Mouse (Mus musculus): ENCODE data around the gene Tiprl. TPM values are rescaled to one million over a fixed set of nuclear protein-coding genes. Genes with fewer than 3 reads are reported as not detected.

The Tiprl gene
- total RNA-seq, 1 experiment from 2014 or later, result 44.5 TPM

DNA sequence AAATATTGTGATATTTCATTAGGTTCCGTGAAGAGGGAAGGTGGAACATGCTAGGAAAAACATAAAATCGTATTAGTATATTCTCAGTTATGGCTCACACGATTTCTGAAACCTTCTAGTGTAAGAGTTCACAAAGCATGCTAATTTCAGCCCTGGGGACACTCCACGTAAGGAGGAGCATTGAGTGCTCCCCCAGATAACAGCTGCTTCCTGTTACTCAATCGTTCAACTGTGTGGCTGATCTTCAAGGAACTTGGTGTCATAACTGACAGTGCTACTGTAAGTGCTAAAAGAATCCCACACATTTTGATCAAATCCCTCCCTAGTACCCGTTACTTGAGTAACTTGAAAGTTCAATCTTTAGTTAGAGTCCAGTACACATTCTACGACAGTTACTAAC is 21.0 kb downstream of the Tiprl start:
- ATAC-seq (ENCODE audit: extremely low read depth, insufficient number of reproducible peaks, low FRiP score, poor library complexity, severe bottlenecking), result no peak

DNA sequence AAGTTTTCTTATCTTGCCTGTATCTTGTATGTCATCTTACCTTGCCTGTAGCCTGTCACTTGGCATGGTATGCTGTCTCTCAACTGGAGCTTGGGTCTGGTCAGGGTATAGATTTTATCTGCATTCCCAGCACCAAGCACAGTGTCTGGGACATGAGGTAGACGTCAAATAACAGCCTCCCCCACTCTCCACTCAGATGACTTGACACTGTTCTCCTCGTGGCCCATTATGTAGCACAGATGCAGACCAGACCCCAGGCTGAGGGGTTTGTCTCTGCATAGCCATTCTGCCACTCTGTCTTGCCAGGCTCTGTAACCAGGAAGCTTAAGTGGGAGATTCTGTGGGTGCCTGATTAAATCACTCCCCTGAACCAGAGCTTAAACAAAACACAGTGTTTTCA is 31.2 kb downstream of the Tiprl start:
- ATAC-seq (ENCODE audit: extremely low read depth, insufficient number of reproducible peaks, low FRiP score, poor library complexity, severe bottlenecking), result no peak

DNA sequence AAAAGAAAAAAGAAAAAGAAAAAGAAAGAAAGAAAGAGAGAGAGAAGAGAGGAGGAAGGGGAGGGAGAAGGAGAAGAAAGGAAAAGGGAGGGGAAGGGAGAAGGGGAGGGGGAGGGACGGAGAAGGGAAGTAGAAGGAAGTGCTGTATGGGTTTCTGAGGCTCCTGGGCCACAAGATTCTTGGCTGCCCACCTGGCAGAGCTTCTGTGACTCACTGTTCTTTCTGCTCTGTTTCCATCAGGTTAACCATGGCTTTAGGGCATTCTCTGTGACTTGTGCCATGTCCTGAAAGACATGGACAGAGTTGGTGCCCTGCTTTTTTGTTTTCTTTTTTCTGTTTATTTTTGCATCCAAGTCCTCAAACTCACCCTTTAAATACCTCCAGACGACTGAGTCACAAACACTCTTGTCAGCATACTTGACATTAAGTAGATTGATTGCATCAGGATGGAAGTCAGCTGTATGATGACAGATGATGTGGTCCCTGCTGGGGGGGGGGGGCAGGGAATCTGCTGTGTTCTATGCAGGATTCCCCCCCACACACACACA is 33.2 kb downstream of the Tiprl start:
- no peak for ATAC-seq (ENCODE audit: extremely low read depth, insufficient number of reproducible peaks, low FRiP score, poor library complexity, severe bottlenecking)

DNA sequence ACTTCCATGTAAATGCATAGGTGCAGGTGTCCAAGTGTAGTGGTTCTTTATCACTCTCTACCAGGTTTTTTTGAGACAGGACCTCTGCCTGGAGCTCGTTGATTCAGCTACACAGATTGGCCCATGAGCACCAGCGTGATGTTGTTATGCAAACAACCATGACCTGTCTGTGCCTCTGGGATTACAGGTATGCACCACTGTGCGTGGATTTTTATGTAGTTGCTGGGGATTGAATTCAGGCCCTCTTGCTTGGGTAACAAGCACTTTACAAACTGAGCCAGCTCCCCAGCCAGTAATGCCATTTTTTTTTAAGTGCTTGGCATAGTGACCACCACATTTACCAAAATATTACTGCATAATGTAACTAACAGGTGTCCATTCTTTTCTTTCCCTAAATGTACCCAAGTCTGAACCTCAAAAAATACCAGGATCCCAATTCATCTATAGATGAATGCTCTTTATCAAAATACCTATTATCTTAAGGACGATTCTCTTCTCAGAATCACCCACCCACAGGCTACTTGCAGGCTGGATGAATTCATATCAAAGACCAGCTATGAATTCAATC is 35.3 kb downstream of the Tiprl start:
- ATAC-seq (ENCODE audit: extremely low read depth, insufficient number of reproducible peaks, low FRiP score, poor library complexity, severe bottlenecking), result no peak

DNA sequence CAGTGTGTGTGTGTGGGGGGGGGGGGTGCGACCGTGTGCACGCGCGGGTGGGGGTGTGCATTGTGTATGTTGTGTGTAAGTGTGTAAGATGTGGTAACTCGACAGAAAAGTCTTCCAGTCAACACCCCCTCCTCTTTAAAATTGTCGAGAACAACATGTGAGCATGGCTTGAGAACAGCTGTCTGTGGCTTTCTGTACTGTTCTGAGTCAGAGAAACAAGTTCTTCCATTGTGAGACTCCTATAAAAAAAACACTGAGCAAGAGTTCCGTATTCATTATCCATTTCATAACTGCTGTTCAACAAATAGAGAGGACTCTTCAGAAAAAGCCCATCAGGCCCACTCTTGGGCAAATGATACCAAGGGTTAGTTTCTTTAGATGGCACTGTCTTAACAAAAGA is 36.0 kb downstream of the Tiprl start:
- ATAC-seq (ENCODE audit: extremely low read depth, insufficient number of reproducible peaks, low FRiP score, poor library complexity, severe bottlenecking), result no peak

GRCm38 (mm10) chr1:165199639-165200038 is 37.2 kb downstream of the Tiprl start:
- no peak for ATAC-seq (ENCODE audit: extremely low read depth, insufficient number of reproducible peaks, low FRiP score, poor library complexity, severe bottlenecking)

DNA sequence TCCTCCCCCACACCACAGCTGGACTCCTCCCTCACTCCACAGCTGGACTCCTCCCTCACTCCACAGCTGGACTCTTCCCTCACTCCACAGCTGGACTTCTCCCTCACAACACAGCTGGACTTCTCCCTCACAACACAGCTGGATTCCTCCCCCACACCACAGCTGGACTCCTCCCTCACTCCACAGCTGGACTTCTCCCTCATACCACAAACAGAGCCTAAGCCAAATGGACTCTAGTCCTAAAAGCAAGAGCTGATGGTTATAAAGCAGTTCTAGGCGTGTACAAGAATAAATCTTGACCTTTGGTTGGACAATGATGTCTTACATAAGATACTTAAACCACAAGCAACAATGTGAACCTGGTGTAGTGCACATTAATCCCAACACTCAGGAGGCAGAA is 37.8 kb downstream of the Tiprl start:
- no peak for ATAC-seq (ENCODE audit: extremely low read depth, insufficient number of reproducible peaks, low FRiP score, poor library complexity, severe bottlenecking)

DNA sequence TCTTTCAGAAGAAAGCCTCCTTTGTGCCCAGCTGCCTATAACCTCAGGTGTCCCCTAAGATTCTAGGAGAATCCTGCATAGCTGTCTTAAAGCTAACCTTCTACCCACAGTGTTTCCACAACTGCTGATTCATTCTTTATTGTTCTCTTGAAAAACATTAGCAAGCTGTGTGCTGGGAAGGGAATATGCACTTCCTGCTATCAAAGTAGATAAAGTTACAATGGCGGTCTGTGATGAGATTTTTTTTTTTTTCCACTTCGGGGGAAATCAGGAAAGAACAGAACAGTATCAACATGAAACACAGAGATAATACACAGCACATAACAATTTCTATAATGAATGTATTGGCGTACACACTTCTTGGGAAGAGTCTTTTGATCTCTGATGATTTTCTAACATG is 38.9 kb downstream of the Tiprl start:
- ATAC-seq (ENCODE audit: extremely low read depth, insufficient number of reproducible peaks, low FRiP score, poor library complexity, severe bottlenecking), result no peak

- ATAC-seq (ENCODE audit: extremely low read depth, insufficient number of reproducible peaks, low FRiP score, poor library complexity, severe bottlenecking), result no peak
Measured at GRCm38 (mm10) chr1:165195396-165195960, 41.3 kb downstream of the Tiprl start.

DNA sequence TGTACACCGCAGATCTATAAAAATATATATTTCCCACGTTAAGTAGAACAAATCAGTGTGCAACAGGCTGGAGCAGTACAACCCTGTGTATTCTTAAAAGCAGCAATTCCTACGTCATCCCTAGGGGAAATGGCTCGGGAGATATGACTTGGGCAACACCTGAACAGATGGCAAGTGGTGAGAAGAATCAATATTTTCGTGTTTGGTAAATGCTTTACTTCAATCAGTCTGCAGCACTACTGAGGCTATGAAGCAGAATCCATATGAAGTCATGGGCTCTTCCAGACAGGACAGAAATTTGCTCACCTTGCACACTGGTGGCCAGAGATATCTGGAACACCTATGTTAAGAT is 42.2 kb downstream of the Tiprl start:
- ATAC-seq (ENCODE audit: extremely low read depth, insufficient number of reproducible peaks, low FRiP score, poor library complexity, severe bottlenecking), result no peak

- peak; percentile 95 for ATAC-seq (ENCODE audit: extremely low read depth, insufficient number of reproducible peaks, low FRiP score, poor library complexity, severe bottlenecking)
Measured at GRCm38 (mm10) chr1:165193880-165194661, 42.7 kb downstream of the Tiprl start, which contains the start of gene Sft2d2. Gene Sft2d2, minus strand, starts transcription at chr1:165194438.

DNA sequence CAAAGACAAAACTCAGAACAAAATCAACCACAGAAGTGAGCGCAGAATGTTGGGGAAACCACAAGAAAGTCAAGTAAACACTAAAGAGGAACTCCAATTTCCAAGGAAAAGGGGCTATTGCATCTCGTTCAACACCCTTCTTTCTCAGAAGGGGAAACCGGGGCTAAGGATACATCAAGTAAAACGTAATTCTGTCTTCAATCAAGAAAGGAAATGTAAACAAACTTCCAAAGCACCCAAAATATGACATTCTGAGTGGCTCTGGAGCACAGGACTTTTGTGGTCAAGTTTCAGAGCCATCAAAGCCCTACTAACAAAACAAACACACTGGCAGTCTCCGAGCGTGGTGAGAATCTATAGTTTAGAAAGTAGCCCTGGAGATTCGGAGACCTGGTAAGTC is 43.4 kb downstream of the Tiprl start:
- no peak for ATAC-seq (ENCODE audit: extremely low read depth, insufficient number of reproducible peaks, low FRiP score, poor library complexity, severe bottlenecking)

GRCm38 (mm10) chr1:165192714-165193264 is 44.0 kb downstream of the Tiprl start:
- no peak for ATAC-seq (ENCODE audit: extremely low read depth, insufficient number of reproducible peaks, low FRiP score, poor library complexity, severe bottlenecking)

GRCm38 (mm10) chr1:165192102-165192501 is 44.7 kb downstream of the Tiprl start:
- ATAC-seq (ENCODE audit: extremely low read depth, insufficient number of reproducible peaks, low FRiP score, poor library complexity, severe bottlenecking), result no peak

- ATAC-seq (ENCODE audit: extremely low read depth, insufficient number of reproducible peaks, low FRiP score, poor library complexity, severe bottlenecking), result no peak
Measured at GRCm38 (mm10) chr1:165191611-165192010, 45.2 kb downstream of the Tiprl start.

GRCm38 (mm10) chr1:165190571-165191273 is 46.1 kb downstream of the Tiprl start:
- no peak for ATAC-seq (ENCODE audit: extremely low read depth, insufficient number of reproducible peaks, low FRiP score, poor library complexity, severe bottlenecking)

DNA sequence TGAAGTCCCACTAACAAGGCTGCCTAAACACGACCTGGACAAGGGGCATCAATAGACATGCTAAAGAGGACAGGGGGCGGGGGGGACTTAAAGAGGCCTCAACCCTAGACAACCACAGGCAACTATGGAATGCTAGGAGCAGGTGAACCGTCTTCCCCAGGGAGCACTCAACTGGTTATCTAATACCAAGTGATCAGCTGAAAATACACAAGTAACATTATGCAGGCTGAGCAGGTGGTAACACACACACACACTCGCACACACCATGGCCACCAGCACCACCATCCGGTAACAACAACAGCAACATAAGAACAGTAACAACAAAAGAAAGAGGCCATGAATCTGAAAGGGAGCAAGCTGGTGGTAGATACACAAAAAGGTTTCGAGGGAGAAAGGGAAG is 46.7 kb downstream of the Tiprl start:
- ATAC-seq (ENCODE audit: extremely low read depth, insufficient number of reproducible peaks, low FRiP score, poor library complexity, severe bottlenecking), result no peak

DNA sequence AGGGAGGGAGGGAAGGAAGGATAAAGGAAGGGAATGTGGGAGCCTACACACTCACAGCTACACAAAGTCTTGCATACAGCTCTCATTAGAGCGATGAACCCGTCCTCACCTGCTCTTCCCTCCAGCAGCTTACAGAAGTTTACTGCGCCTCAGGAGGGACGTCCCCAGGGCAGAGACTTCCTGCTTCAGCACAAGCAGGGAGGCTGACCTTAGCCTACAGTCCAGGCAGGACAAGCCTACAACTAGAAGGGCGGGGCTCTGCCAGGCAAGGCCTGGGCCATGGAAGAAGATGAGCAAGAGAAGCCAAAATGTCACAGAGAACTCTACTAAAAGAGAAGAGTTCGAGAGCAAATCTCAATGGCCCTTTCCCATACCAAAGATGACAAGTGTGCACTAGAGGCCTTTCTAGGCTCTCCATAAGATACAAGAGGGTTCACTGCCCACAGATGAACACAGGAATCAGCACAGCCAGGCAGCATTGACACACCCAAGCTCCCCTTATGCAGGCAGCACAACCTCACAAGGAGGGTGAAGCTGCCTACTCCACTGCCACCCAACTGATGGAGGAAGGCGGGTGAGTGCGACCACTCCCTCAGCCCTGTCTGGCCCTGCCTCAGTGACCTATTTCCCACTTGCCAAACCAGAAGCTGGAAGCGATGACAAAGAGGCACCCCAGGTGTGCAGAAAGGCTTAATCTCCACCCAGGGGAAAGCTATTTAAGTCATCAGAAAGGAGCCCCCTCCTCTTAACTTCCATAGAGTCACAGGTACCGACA is 47.8 kb downstream of the Tiprl start:
- peak; percentile 56 for ATAC-seq (ENCODE audit: extremely low read depth, insufficient number of reproducible peaks, low FRiP score, poor library complexity, severe bottlenecking)

- ATAC-seq (ENCODE audit: extremely low read depth, insufficient number of reproducible peaks, low FRiP score, poor library complexity, severe bottlenecking), result no peak
Measured at GRCm38 (mm10) chr1:165187357-165187756, 49.4 kb downstream of the Tiprl start.
